Mouse (Mus musculus): Measurements from ENCODE around the gene Sec14l5. TPM values are rescaled to one million over a fixed set of nuclear protein-coding genes. Genes with fewer than 3 reads are reported as not detected.

Gene Sec14l5
- polyA plus RNA-seq, 1 experiment from 2014 or later = 0.04 TPM

DNA sequence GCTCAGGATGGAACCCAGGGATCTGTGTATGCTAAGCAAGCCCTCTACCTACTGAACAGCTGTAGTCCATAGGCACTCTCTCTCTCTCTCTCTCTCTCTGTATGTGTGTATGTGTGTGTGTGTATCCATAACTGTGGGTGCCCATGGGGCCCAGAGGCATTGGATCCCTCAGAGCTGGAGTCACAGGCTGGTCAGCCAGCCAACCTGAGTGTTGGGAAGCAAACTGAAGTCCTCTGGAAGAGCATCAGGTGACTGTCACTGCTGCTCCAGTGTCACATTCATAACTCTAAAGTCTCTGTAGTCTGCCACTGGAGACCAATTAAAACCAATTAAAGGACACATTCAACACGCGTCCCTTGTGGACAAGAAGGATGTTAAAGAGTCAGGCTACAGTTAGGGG is 9.6 kb downstream of the Sec14l5 start:
- H3K4me1 ChIP-seq (replicated peaks; ENCODE audit: control insufficient read depth, insufficient read depth) = no peaks in the 10 kb centered on the region
- H3K4me3 ChIP-seq (ENCODE audit: low read depth, low read length) = no peak overlapping the region
- no peak for ATAC-seq (ENCODE audit: low FRiP score, low TSS enrichment)
- H3K27me3 ChIP-seq (ENCODE audit: control insufficient read depth, insufficient read depth, low read length) = no peaks in the 10 kb centered on the region
- no peaks in the 10 kb centered on the region for H3K36me3 ChIP-seq (ENCODE audit: control insufficient read depth, insufficient read depth, low read length)
- no peak for DNase-seq (ENCODE audit: low spot score)
- no peak for TF ChIP-seq EP300 (optimal IDR thresholded peaks at IDR 0.05)
- no peak for TF ChIP-seq CTCF (IDR thresholded peaks at IDR 0.05; ENCODE audit: low read depth)
- H3K4me2 ChIP-seq (replicated peaks; ENCODE audit: low read depth) = no peak overlapping the region
- no peak overlapping the region for H3K9ac ChIP-seq (ENCODE audit: low read length)
- H3K9me3 ChIP-seq (ENCODE audit: control insufficient read depth, low read length) = no peaks in the 10 kb centered on the region
- 75% methylated on average over 2 of the region's 2 CpGs for WGBS
- no peak overlapping the region for H3K27ac ChIP-seq (replicated peaks)

DNA sequence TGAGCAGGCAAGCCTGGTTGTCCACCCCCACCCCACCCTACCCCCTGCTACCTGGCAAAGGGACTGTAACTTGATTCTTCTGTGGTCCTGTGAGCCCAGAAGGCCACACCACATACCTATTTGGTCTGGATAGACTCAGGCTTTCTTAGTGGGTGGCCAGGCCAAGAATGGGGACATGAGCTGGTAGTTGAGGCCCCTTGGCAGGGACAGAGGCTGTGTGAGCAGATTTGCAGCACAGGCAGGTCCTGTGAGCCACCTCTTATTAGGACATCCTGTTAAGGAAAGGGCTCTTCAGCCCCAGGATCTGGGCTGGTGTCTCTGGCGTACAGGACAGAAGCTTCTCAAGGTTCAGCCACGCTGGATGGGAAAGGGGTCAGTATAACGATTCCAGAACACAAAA is 10.2 kb downstream of the Sec14l5 start:
- Histone ChIP-seq H3K4me3 (ENCODE audit: low read depth, low read length) (no peak overlapping the region), H3K4me2 (replicated peaks; ENCODE audit: low read depth) (no peak overlapping the region), H3K27me3 (ENCODE audit: control insufficient read depth, insufficient read depth, low read length) (no peaks in the 10 kb centered on the region), H3K27ac (replicated peaks) (no peak overlapping the region), H3K4me1 (replicated peaks; ENCODE audit: control insufficient read depth, insufficient read depth) (no peaks in the 10 kb centered on the region), H3K9me3 (ENCODE audit: control insufficient read depth, low read length) (no peaks in the 10 kb centered on the region), H3K36me3 (ENCODE audit: control insufficient read depth, insufficient read depth, low read length) (no peaks in the 10 kb centered on the region), H3K9ac (ENCODE audit: low read length) (no peak overlapping the region)
- ATAC-seq (ENCODE audit: low FRiP score, low TSS enrichment) = no peak
- no peak for DNase-seq (ENCODE audit: low spot score)
- WGBS = 78% methylated on average over 3 of the region's 3 CpGs
- TF ChIP-seq EP300 (optimal IDR thresholded peaks at IDR 0.05) (no peak), CTCF (IDR thresholded peaks at IDR 0.05; ENCODE audit: low read depth) (no peak)

DNA sequence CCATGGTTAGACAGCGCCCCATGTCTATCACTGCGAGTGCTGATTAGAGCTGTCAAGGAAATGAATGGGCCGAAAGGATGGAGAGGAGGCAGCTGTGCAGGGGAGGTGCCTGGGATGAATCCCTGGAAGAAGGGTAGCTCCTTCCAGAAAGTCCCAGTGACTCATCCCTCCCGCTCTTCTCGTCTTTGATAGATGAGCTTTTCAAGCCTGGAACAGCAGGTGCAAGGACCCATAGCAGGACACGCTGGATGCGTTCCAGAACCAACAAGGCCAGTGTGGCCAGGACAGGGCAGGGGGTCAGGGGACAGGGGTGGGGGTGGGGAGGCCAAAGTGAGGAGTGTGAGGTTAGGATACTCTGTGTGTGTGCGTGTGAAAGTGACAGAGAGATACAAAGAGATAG is 12.3 kb downstream of the Sec14l5 start:
- H3K27ac ChIP-seq (replicated peaks) = no peak overlapping the region
- WGBS = 61% methylated on average over 8 of the region's 8 CpGs
- ATAC-seq (ENCODE audit: low FRiP score, low TSS enrichment) = no peak

DNA sequence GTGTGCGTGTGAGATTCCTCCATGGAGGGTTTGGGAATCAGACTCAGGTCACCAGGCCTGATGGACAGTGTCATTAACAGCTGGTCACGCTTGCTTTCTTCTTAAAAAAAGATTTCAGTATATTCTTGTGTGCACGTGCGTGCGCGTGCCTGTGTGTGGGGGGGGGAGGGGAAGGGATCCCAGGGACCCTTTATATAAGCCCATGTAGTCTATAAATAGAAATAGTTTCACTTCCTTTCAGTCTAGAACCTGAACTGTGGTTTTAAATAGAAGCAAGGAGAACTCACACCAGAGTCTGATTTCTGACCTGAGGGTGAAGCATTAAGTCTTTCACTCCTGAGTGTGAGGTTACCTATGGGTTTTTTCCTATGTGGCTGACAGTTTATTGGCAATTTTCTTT is 17.4 kb downstream of the Sec14l5 start:
- Histone ChIP-seq H3K4me2 (replicated peaks; ENCODE audit: low read depth) (no peak overlapping the region), H3K4me3 (ENCODE audit: low read depth, low read length) (no peak overlapping the region), H3K27ac (replicated peaks) (no peak overlapping the region), H3K36me3 (ENCODE audit: control insufficient read depth, insufficient read depth, low read length) (no peaks in the 10 kb centered on the region), H3K9me3 (ENCODE audit: control insufficient read depth, low read length) (no peaks in the 10 kb centered on the region), H3K27me3 (ENCODE audit: control insufficient read depth, insufficient read depth, low read length) (no peaks in the 10 kb centered on the region), H3K9ac (ENCODE audit: low read length) (no peak overlapping the region), H3K4me1 (replicated peaks; ENCODE audit: control insufficient read depth, insufficient read depth) (no peaks in the 10 kb centered on the region)
- WGBS = 63% methylated on average over 6 of the region's 6 CpGs
- TF ChIP-seq EP300 (optimal IDR thresholded peaks at IDR 0.05) (no peak), CTCF (IDR thresholded peaks at IDR 0.05; ENCODE audit: low read depth) (no peak)
- ATAC-seq (ENCODE audit: low FRiP score, low TSS enrichment) (no peak), DNase-seq (ENCODE audit: low spot score) (no peak)

More for the DNA sequence above, 12.3 kb downstream of the Sec14l5 start:
- Histone ChIP-seq H3K36me3 (ENCODE audit: control insufficient read depth, insufficient read depth, low read length) (no peaks in the 10 kb centered on the region), H3K4me2 (replicated peaks; ENCODE audit: low read depth) (no peak overlapping the region), H3K9ac (ENCODE audit: low read length) (no peak overlapping the region), H3K4me3 (ENCODE audit: low read depth, low read length) (no peak overlapping the region), H3K4me1 (replicated peaks; ENCODE audit: control insufficient read depth, insufficient read depth) (no peaks in the 10 kb centered on the region), H3K27me3 (ENCODE audit: control insufficient read depth, insufficient read depth, low read length) (no peaks in the 10 kb centered on the region), H3K9me3 (ENCODE audit: control insufficient read depth, low read length) (no peaks in the 10 kb centered on the region)
- TF ChIP-seq EP300 (optimal IDR thresholded peaks at IDR 0.05) (no peak), CTCF (IDR thresholded peaks at IDR 0.05; ENCODE audit: low read depth) (no peak)
- DNase-seq (ENCODE audit: low spot score) = no peak

DNA sequence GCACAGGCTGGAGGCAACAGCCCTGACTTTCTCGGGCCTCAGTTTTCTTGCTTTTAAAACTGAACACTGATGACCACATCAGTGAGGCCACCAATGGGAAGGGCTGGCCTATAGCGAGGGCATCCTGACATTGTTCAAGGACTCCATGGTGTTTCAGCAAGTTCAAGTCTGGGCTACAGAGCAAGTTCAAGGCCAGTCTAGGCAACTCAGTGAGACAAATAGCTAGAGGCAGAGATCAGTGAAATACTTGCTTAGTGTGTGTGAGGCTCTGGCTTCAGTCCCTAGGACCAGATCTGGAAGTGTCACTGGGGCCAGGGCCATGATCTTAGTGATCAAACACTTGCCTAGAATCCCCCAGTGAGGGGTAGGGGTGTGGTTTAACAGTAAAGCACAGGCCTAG is 21.1 kb downstream of the Sec14l5 start:
- Histone ChIP-seq H3K4me2 (replicated peaks; ENCODE audit: low read depth) (no peak overlapping the region), H3K9ac (ENCODE audit: low read length) (no peak overlapping the region), H3K36me3 (ENCODE audit: control insufficient read depth, insufficient read depth, low read length) (no peaks in the 10 kb centered on the region), H3K4me3 (ENCODE audit: low read depth, low read length) (no peak overlapping the region), H3K9me3 (ENCODE audit: control insufficient read depth, low read length) (no peaks in the 10 kb centered on the region), H3K27ac (replicated peaks) (no peak overlapping the region), H3K27me3 (ENCODE audit: control insufficient read depth, insufficient read depth, low read length) (no peaks in the 10 kb centered on the region), H3K4me1 (replicated peaks; ENCODE audit: control insufficient read depth, insufficient read depth) (no peaks in the 10 kb centered on the region)
- WGBS = 72% methylated on average over 2 of the region's 2 CpGs
- ATAC-seq (ENCODE audit: low FRiP score, low TSS enrichment) (no peak), DNase-seq (ENCODE audit: low spot score) (no peak)
- TF ChIP-seq EP300 (optimal IDR thresholded peaks at IDR 0.05) = no peak
- no peak for TF ChIP-seq CTCF (IDR thresholded peaks at IDR 0.05; ENCODE audit: low read depth)

DNA sequence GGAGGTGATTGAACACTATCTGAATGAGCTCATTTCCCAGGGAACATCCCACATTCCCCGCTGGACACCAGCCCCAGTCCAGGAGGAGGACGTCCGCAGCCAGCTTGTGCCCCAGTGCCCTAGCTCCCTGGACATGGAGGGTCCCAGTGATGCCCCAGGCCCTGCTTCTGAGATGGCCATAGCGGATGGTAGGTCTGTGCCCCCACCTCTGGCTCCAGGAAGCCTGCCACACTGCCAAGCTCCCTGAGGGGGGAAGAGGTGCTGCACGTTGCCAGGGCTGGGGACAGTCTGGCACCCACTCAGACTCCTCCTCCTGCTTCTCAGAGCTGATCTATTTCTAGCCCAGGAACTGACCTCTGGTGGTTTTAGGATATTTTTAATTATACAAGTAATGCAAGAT is 21.9 kb downstream of the Sec14l5 start:
- Histone ChIP-seq H3K36me3 (ENCODE audit: control insufficient read depth, insufficient read depth, low read length) (no peaks in the 10 kb centered on the region), H3K27me3 (ENCODE audit: control insufficient read depth, insufficient read depth, low read length) (no peaks in the 10 kb centered on the region), H3K9ac (ENCODE audit: low read length) (no peak overlapping the region), H3K4me3 (ENCODE audit: low read depth, low read length) (no peak overlapping the region), H3K4me1 (replicated peaks; ENCODE audit: control insufficient read depth, insufficient read depth) (no peaks in the 10 kb centered on the region), H3K9me3 (ENCODE audit: control insufficient read depth, low read length) (no peaks in the 10 kb centered on the region), H3K4me2 (replicated peaks; ENCODE audit: low read depth) (no peak overlapping the region), H3K27ac (replicated peaks) (no peak overlapping the region)
- ATAC-seq (ENCODE audit: low FRiP score, low TSS enrichment) = no peak
- no peak for DNase-seq (ENCODE audit: low spot score)
- WGBS = 72% methylated on average over 5 of the region's 5 CpGs
- TF ChIP-seq CTCF (IDR thresholded peaks at IDR 0.05; ENCODE audit: low read depth) = no peak
- TF ChIP-seq EP300 (optimal IDR thresholded peaks at IDR 0.05) = no peak

Measured in stomach, postnatal 0 days (tissue).